In genomic region chr7:81134614-81135067, GRCm38 (mm10) we compare ENCODE assay signal across 8 mouse cellular contexts. TPM values are rescaled to one million over a fixed set of nuclear protein-coding genes. Genes with fewer than 3 reads are reported as not detected.
DNase-seq lines count a peak whose midpoint lies in the region; ATAC-seq and TF ChIP-seq lines count a peak whose summit lies in the region.

No protein-coding gene starts in this region.

- intact Hi-C loops in gastrocnemius, postnatal 14 days (cut with DNase I; ENCODE audit: low total_unique reads): no loop called here

- no peaks in the 10 kb centered on the region for H3K4me1 ChIP-seq in hindbrain, embryonic 16.5 days (ENCODE audit: control insufficient read depth, insufficient read depth, low read depth, low read length)
- peaks cover 9% of the 10 kb centered on the region; the same call in 1 of the 2 replicates for H3K4me1 ChIP-seq in lung, postnatal 0 days (ENCODE audit: insufficient read depth, low read depth, low read length)

- TF ChIP-seq EP300 in lung, postnatal 0 days (IDR thresholded peaks at IDR 0.05): no peak

- no peaks in the 10 kb centered on the region for H3K36me3 ChIP-seq in hindbrain, embryonic 16.5 days (ENCODE audit: control insufficient read depth, insufficient read depth, low read length)
- H3K36me3 ChIP-seq in lung, postnatal 0 days (ENCODE audit: insufficient read depth, low read length): no peaks in the 10 kb centered on the region

- peak overlapping the region; percentile 1; the same call in 1 of the 2 replicates for H3K4me2 ChIP-seq in hindbrain, embryonic 16.5 days (ENCODE audit: low read length)
- peak overlapping the region; percentile 48 for H3K4me2 ChIP-seq in lung, postnatal 0 days (replicated peaks; ENCODE audit: low read depth, low read length)

- peak; percentile 91 for ATAC-seq in hindbrain, embryonic 16.5 days
- peak; percentile 86 for ATAC-seq in lung, postnatal 0 days

- TF ChIP-seq CTCF in lung, postnatal 0 days (IDR thresholded peaks at IDR 0.05): peak; percentile 64

- DNase-seq in Muller cell, postnatal 12 days (ENCODE audit: inconsistent ontology term): peak; percentile 16
- peak; percentile 79 for DNase-seq in embryo, embryonic 10.5 days (ENCODE audit: low spot score)
- DNase-seq in gastrocnemius, postnatal 14 days: peak; percentile 82
- DNase-seq in left cerebral cortex, adult 11 months (ENCODE audit: low spot score): peak; percentile 66
- DNase-seq in lung, postnatal 0 days (ENCODE audit: low spot score): peak; percentile 96
- DNase-seq in retina, postnatal 1 day: peak; percentile 73
- DNase-seq in cerebellum, postnatal 14 days: no peak

- H3K27ac ChIP-seq in hindbrain, embryonic 16.5 days (ENCODE audit: low read depth, low read length): no peak overlapping the region
- H3K27ac ChIP-seq in lung, postnatal 0 days (ENCODE audit: low read length): peak overlapping the region; percentile 69; the same call in 1 of the 2 replicates

- H3K27me3 ChIP-seq in hindbrain, embryonic 16.5 days (replicated peaks; ENCODE audit: control insufficient read depth, insufficient read depth, low read length): no peaks in the 10 kb centered on the region
- H3K27me3 ChIP-seq in lung, postnatal 0 days (replicated peaks; ENCODE audit: insufficient read depth, low read length): no peaks in the 10 kb centered on the region

- no peak overlapping the region for H3K9ac ChIP-seq in hindbrain, embryonic 16.5 days (ENCODE audit: low read depth, low read length)
- H3K9ac ChIP-seq in lung, postnatal 0 days (replicated peaks; ENCODE audit: low read depth): 0 out of 2 replicates have a peak overlapping the region, but pooled peaks have one; percentile 16

- 24% methylated on average over 9 of the region's 9 CpGs for WGBS in hindbrain, embryonic 16.5 days
- WGBS in lung, postnatal 0 days: 5% methylated on average over 9 of the region's 9 CpGs

- no peak overlapping the region for H3K4me3 ChIP-seq in hindbrain, embryonic 16.5 days (ENCODE audit: low read length)
- no peak overlapping the region for H3K4me3 ChIP-seq in lung, postnatal 0 days (ENCODE audit: low read depth, low read length)

- H3K9me3 ChIP-seq in hindbrain, embryonic 16.5 days (ENCODE audit: control insufficient read depth, low read length): no peaks in the 10 kb centered on the region
- no peaks in the 10 kb centered on the region for H3K9me3 ChIP-seq in lung, postnatal 0 days (ENCODE audit: low read length)

RNA-seq across cellular contexts. Expression of gene Slc28a1, which starts 20.0 kb away (rescaled TPM):
- total RNA-seq in gastrocnemius, postnatal 14 days (2021): under 1 TPM; 0.43 to 0.66 TPM
- 0.05 TPM in 1 of 2 replicates, not detected in the other for polyA plus RNA-seq in hindbrain, embryonic 16.5 days (2015; fragmentation: Nextera tagmentation; extraction: Ambion mirVana)
- polyA plus RNA-seq in lung, postnatal 0 days (2015; fragmentation: Nextera tagmentation; extraction: Ambion mirVana): 0.05 and 0.06 TPM in 2 replicates

Comparison
In these comparisons a context has a peak if more than half of its experiments do, and no peak if none do; other contexts are left out.
1. DNase-seq: peak in Muller cell, postnatal 12 days (single experiment), embryo, embryonic 10.5 days (single experiment), gastrocnemius, postnatal 14 days (single experiment), left cerebral cortex, adult 11 months (single experiment), lung, postnatal 0 days (single experiment) and retina, postnatal 1 day (single experiment); none in cerebellum, postnatal 14 days (0 of 2).